Mouse (Mus musculus) E14TG2a.4 (cell line): ENCODE results near the gene Wfdc1.

ENCODE experiments used
- H3K27me3 ChIP-seq: 2 replicates; pipeline ENCODE4 v1.6.1; 2014; ENCODE audit warnings: low read length, control low read depth; ENCODE audit not compliant: insufficient read depth
- H3K36me3 ChIP-seq: 2 replicates; pipeline ENCODE4 v1.6.1; 2014; ENCODE audit warnings: low read length, control low read depth; ENCODE audit not compliant: insufficient read depth
- H3K4me1 ChIP-seq: replicated peaks from 2 replicates; pipeline ENCODE4 v1.6.1; 2014; ENCODE audit warnings: low read depth, low read length, control low read depth
- H3K4me3 ChIP-seq: replicated peaks from 2 replicates; pipeline ENCODE4 v1.5.1; 2014; ENCODE audit warnings: mild to moderate bottlenecking, low read length
- H3K9me3 ChIP-seq: 2 replicates; pipeline ENCODE4 v1.6.1; 2014; ENCODE audit warnings: low read length, control low read depth
- CTCF ChIP-seq: conservative IDR thresholded peaks from 2 replicates; pipeline ENCODE4 v1.5.1; 2014; ENCODE audit warnings: low read length
- NANOG ChIP-seq: IDR thresholded peaks from 2 replicates; pipeline ENCODE4 v1.6.1; 2014; ENCODE audit warnings: borderline replicate concordance, low read length, mixed read lengths
- POU5F1 ChIP-seq: IDR thresholded peaks from 2 replicates; pipeline ENCODE4 v1.6.1; 2014; ENCODE audit warnings: low read length, borderline replicate concordance

The Wfdc1 gene

GRCm38 (mm10) chr8:119644981-119645597 lies 21.1 kb upstream of the Wfdc1 start:
- Histone ChIP-seq H3K36me3 (no peaks in the 10 kb centered on the region), H3K27me3 (peaks cover 42% of the 10 kb centered on the region), H3K9me3 (peaks cover 11% of the 10 kb centered on the region)

GRCm38 (mm10) chr8:119646197-119646596 lies 20.0 kb upstream of the Wfdc1 start:
- no peak overlapping the region for H3K4me3 ChIP-seq
- TF ChIP-seq CTCF (peak; percentile 82), NANOG (no peak)
- peaks cover 11% of the 10 kb centered on the region for H3K9me3 ChIP-seq
- H3K27me3 ChIP-seq: peaks cover 36% of the 10 kb centered on the region
- H3K36me3 ChIP-seq: no peaks in the 10 kb centered on the region
- H3K4me1 ChIP-seq: peaks cover 4% of the 10 kb centered on the region; the same call in 1 of the 2 replicates

More at GRCm38 (mm10) chr8:119644981-119645597, 21.1 kb upstream of the Wfdc1 start:
- Histone ChIP-seq H3K4me3 (no peak overlapping the region), H3K4me1 (peaks cover 4% of the 10 kb centered on the region; the same call in 1 of the 2 replicates)
- TF ChIP-seq CTCF: no peak
- no peak for TF ChIP-seq POU5F1
- no peak for TF ChIP-seq NANOG

- Histone ChIP-seq H3K4me3 (no peak overlapping the region), H3K9me3 (peaks cover 11% of the 10 kb centered on the region)
- TF ChIP-seq POU5F1 (no peak), CTCF (0 out of 2 replicates have a peak, but pooled peaks have one; percentile 5), NANOG (no peak)
These were observed 19.3 kb upstream of the Wfdc1 start for GRCm38 (mm10) chr8:119646846-119647245.

GRCm38 (mm10) chr8:119651324-119651723 lies 14.8 kb upstream of the Wfdc1 start:
- no peak overlapping the region for H3K4me3 ChIP-seq
- peaks cover 6% of the 10 kb centered on the region for H3K4me1 ChIP-seq
- H3K36me3 ChIP-seq: no peaks in the 10 kb centered on the region
- H3K27me3 ChIP-seq: peaks cover 10% of the 10 kb centered on the region; the same call in 1 of the 2 replicates
- H3K9me3 ChIP-seq: peaks cover 10% of the 10 kb centered on the region
- no peak for TF ChIP-seq NANOG
- TF ChIP-seq CTCF: no peak
- no peak for TF ChIP-seq POU5F1

More at GRCm38 (mm10) chr8:119646846-119647245, 19.3 kb upstream of the Wfdc1 start:
- no peaks in the 10 kb centered on the region for H3K36me3 ChIP-seq
- peaks cover 4% of the 10 kb centered on the region; the same call in 1 of the 2 replicates for H3K4me1 ChIP-seq
- H3K27me3 ChIP-seq: peaks cover 38% of the 10 kb centered on the region

GRCm38 (mm10) chr8:119656709-119657464 lies 9.3 kb upstream of the Wfdc1 start:
- H3K36me3 ChIP-seq: no peaks in the 10 kb centered on the region
- TF ChIP-seq NANOG (no peak), CTCF (peak; percentile 41)
- peaks cover 21% of the 10 kb centered on the region for H3K4me1 ChIP-seq
- 0 out of 2 replicates have a peak, but pooled peaks cover 7% of the 10 kb centered on the region for H3K9me3 ChIP-seq
- H3K4me3 ChIP-seq: no peak overlapping the region
- H3K27me3 ChIP-seq: peaks cover 3% of the 10 kb centered on the region; the same call in 1 of the 2 replicates

GRCm38 (mm10) chr8:119661081-119661480 lies 5.1 kb upstream of the Wfdc1 start:
- peaks cover 20% of the 10 kb centered on the region for H3K4me1 ChIP-seq
- 0 out of 2 replicates have a peak, but pooled peaks cover 7% of the 10 kb centered on the region for H3K9me3 ChIP-seq
- no peaks in the 10 kb centered on the region for H3K36me3 ChIP-seq
- H3K4me3 ChIP-seq: no peak overlapping the region
- TF ChIP-seq CTCF: no peak
- no peak for TF ChIP-seq POU5F1
- TF ChIP-seq NANOG: no peak
- H3K27me3 ChIP-seq: peaks cover 14% of the 10 kb centered on the region; the same call in 1 of the 2 replicates

- no peak for TF ChIP-seq CTCF
- Histone ChIP-seq H3K4me3 (no peak overlapping the region), H3K36me3 (no peaks in the 10 kb centered on the region), H3K27me3 (peaks cover 22% of the 10 kb centered on the region; the same call in 1 of the 2 replicates), H3K9me3 (0 out of 2 replicates have a peak, but pooled peaks cover 7% of the 10 kb centered on the region), H3K4me1 (peaks cover 24% of the 10 kb centered on the region)
These were observed 4.3 kb upstream of the Wfdc1 start for GRCm38 (mm10) chr8:119661892-119662291.

- no peak for TF ChIP-seq NANOG
- TF ChIP-seq POU5F1: no peak
- no peak for TF ChIP-seq CTCF
- H3K27me3 ChIP-seq: peaks cover 24% of the 10 kb centered on the region; the same call in 1 of the 2 replicates
- H3K36me3 ChIP-seq: no peaks in the 10 kb centered on the region
- H3K4me1 ChIP-seq: peaks cover 25% of the 10 kb centered on the region
- H3K9me3 ChIP-seq: no peaks in the 10 kb centered on the region
- no peak overlapping the region for H3K4me3 ChIP-seq
These were observed 2.7 kb upstream of the Wfdc1 start for GRCm38 (mm10) chr8:119663440-119663839.
